Mouse (Mus musculus): Measurements from ENCODE around the gene Lrsam1. TPM values are rescaled to one million over a fixed set of nuclear protein-coding genes. Genes with fewer than 3 reads are reported as not detected.
"Not testable (repeated sequence)": the region's sequence is repeated elsewhere in the genome, so short reads cannot be mapped to it uniquely, and the experiment has no call there.

Lrsam1 gene
- polyA plus RNA-seq (2016; fragmentation: Nextera tagmentation; extraction: Ambion mirVana), result 3.5 and 4.4 TPM in 2 replicates

DNA sequence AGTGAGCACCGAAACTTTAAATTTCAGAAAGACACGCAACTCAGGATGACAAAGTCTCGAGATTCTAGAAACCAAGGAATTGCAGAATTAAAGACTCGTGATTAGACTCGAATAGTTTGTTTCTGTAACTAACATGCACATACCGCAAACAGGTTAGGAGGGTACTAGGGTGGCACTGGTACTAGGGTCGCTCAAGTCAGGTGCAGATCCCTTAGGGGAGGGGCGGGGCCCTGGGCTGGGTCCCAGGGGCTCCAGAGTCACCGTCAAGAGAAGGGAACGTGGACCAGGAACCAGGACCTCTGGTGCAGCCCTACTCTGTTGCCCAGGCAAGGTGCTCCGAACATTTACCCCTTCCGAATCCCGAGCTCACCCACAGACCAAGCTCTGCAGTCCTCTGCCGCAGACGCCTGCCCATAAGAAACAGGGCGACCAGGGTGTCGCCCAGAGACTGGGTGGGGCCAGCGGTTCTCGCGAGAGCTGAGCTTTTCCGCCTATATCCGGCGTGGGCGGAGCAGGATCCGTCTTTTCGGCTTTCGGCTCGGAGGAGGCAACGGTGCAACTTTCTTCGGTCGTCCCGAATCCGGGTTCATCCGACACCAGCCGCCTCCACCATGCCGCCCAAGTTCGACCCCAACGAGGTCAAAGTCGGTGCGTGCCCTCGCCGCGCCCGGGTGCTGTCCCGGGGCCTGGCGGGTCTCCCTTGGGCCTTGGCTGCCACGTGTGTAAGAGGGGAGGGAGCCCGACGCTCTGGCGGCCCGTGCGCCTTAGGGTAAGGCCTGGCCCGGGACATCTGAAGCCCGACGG lies at the start of gene Lrsam1, which contains the start of gene Rpl12:
Gene Lrsam1, minus strand, starts transcription at position 423 of the 804 bp plus-strand sequence.
Gene Rpl12, plus strand, starts transcription at position 368 of the 804 bp plus-strand sequence.
- Histone ChIP-seq H3K4me2 (peak within 1 kb of the TSS; percentile 96), H3K4me3 (peak within 1 kb of the TSS; percentile 86), H3K36me3 (peaks cover 35% of the 10 kb centered on the region), H3K27me3 (replicated peaks) (no peaks in the 10 kb centered on the region), H3K9me3 (replicated peaks) (no peaks in the 10 kb centered on the region), H3K4me1 (peaks cover 59% of the 10 kb centered on the region), H3K27ac (peak within 1 kb of the TSS; percentile 94), H3K9ac (peak within 1 kb of the TSS; percentile 94)
- WGBS (ENCODE audit: insufficient replicate concordance), result 3% methylated on average over 55 of the region's 55 CpGs
- ATAC-seq, result peak; percentile 85

- not testable (repeated sequence) for H3K4me2 ChIP-seq; H3K4me3 ChIP-seq; H3K4me1 ChIP-seq; H3K27me3 ChIP-seq (replicated peaks); H3K27ac ChIP-seq; H3K9ac ChIP-seq; H3K9me3 ChIP-seq (replicated peaks); H3K36me3 ChIP-seq; ATAC-seq
- 67% methylated on average over 4 of the region's 4 CpGs for WGBS (ENCODE audit: insufficient replicate concordance)
Measured at GRCm38 (mm10) chr2:33009055-33009454, 47.6 kb upstream of the Lrsam1 start.

DNA sequence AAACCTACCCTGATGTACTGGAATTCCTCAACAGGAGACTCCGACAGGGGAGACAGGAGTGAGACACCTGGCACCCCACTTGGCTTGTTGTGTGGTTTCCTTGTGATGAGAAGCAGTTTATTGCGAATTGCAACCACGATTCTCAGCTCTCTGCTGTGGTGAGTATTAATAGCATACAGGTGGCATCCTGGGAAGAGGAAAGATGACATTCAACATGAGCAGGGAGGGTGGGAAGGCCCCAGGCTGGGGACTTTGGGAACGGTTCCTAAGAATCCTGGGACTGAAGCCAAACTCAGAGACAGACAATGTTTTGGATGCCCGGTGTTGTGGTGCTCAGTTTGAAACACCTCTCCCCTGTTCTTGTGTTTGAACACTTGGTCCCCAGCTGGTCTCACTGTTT lies 43.6 kb upstream of the Lrsam1 start:
- 59% methylated on average over 5 of the region's 5 CpGs for WGBS (ENCODE audit: insufficient replicate concordance)
- no peak for ATAC-seq

DNA sequence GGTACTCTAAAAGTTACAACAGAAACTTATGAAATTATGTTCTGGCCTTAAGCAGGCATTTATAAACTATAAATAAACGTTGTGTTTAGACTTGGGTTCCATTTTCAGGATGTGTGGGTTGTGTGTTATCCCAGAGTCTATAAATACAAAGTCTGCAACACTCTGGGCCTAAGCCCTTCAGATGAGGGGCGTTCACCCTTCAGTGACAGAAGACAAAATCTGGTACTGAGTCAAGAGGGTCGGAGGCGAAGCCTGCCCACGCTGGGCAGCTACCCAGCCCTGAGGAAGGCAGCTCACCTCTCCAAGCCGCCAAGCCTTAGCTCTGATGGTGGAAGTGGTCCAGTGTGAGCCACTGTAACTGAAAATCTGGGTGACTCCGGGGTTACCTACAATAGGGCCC lies 40.7 kb upstream of the Lrsam1 start:
- no peak for ATAC-seq
- Histone ChIP-seq H3K4me3 (no peak overlapping the region), H3K4me1 (no peaks in the 10 kb centered on the region), H3K9me3 (replicated peaks) (no peaks in the 10 kb centered on the region), H3K27ac (no peak overlapping the region), H3K36me3 (no peaks in the 10 kb centered on the region), H3K4me2 (no peak overlapping the region), H3K27me3 (replicated peaks) (no peaks in the 10 kb centered on the region; the same call in 1 of the 2 replicates), H3K9ac (no peak overlapping the region)
- 65% methylated on average over 7 of the region's 7 CpGs for WGBS (ENCODE audit: insufficient replicate concordance)

More for the DNA sequence above, 43.6 kb upstream of the Lrsam1 start:
- no peaks in the 10 kb centered on the region for H3K9me3 ChIP-seq (replicated peaks)
- H3K4me2 ChIP-seq, result no peak overlapping the region
- no peak overlapping the region for H3K4me3 ChIP-seq
- H3K36me3 ChIP-seq, result no peaks in the 10 kb centered on the region
- H3K4me1 ChIP-seq, result no peaks in the 10 kb centered on the region
- H3K27me3 ChIP-seq (replicated peaks), result no peaks in the 10 kb centered on the region; the same call in 1 of the 2 replicates
- no peak overlapping the region for H3K9ac ChIP-seq
- H3K27ac ChIP-seq, result no peak overlapping the region

DNA sequence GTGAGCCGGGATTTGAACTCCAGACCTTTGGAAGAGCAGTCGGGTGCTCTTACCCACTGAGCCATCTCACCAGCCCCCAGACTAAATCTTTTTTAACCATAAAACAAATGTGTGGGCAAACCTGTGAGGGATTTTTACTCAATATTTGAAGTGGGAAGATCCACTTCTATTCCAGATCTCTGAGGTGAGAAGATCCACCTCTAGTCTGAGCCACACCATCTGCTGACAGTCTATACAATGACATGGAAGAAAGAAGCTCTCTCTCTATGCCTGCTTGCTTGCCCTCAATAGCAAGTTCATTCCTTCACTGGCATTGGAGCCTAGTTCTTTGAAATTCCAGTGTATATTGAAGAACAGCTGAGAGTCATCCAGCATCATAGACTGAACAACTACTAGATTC lies 38.3 kb upstream of the Lrsam1 start:
- Histone ChIP-seq H3K27ac (no peak overlapping the region), H3K9ac (no peak overlapping the region), H3K36me3 (no peaks in the 10 kb centered on the region), H3K4me1 (no peaks in the 10 kb centered on the region), H3K9me3 (replicated peaks) (no peaks in the 10 kb centered on the region), H3K4me2 (no peak overlapping the region), H3K27me3 (replicated peaks) (no peaks in the 10 kb centered on the region), H3K4me3 (no peak overlapping the region)
- 73% methylated on average over 2 of the region's 2 CpGs for WGBS (ENCODE audit: insufficient replicate concordance)
- no peak for ATAC-seq

DNA sequence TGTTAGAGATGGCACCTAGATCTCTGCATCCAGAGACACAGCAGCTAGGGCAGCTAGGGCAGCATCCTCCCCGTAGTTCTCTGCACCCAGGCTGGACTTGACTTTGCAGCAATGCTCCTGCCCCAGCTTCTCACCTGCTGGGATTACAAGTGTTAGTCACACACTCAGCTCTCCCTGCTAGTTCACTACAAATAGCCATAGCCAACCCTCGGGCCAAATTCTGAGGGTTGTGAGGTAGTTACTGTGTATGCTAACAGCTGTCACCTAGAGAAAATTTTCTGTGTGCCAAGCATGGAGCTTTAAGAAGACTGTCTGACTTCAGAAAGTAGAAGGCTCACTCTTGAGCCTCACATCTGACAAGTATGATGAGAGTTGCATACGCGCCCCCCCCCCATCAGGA lies 36.4 kb upstream of the Lrsam1 start:
- no peak overlapping the region for H3K4me2 ChIP-seq
- H3K4me3 ChIP-seq, result no peak overlapping the region
- no peaks in the 10 kb centered on the region for H3K36me3 ChIP-seq
- H3K4me1 ChIP-seq, result no peaks in the 10 kb centered on the region
- H3K27me3 ChIP-seq (replicated peaks), result no peaks in the 10 kb centered on the region
- no peak overlapping the region for H3K9ac ChIP-seq
- ATAC-seq, result no peak
- no peaks in the 10 kb centered on the region for H3K9me3 ChIP-seq (replicated peaks)
- 68% methylated on average over 4 of the region's 4 CpGs for WGBS (ENCODE audit: insufficient replicate concordance)
- H3K27ac ChIP-seq, result no peak overlapping the region

- 52% methylated on average over 6 of the region's 6 CpGs for WGBS (ENCODE audit: insufficient replicate concordance)
- Histone ChIP-seq H3K27me3 (replicated peaks) (no peaks in the 10 kb centered on the region; the same call in 1 of the 2 replicates), H3K36me3 (no peaks in the 10 kb centered on the region), H3K27ac (no peak overlapping the region), H3K4me2 (no peak overlapping the region), H3K4me1 (no peaks in the 10 kb centered on the region), H3K4me3 (no peak overlapping the region), H3K9ac (no peak overlapping the region), H3K9me3 (replicated peaks) (no peaks in the 10 kb centered on the region)
- no peak for ATAC-seq
Measured at GRCm38 (mm10) chr2:32997081-32997480, 35.7 kb upstream of the Lrsam1 start.

DNA sequence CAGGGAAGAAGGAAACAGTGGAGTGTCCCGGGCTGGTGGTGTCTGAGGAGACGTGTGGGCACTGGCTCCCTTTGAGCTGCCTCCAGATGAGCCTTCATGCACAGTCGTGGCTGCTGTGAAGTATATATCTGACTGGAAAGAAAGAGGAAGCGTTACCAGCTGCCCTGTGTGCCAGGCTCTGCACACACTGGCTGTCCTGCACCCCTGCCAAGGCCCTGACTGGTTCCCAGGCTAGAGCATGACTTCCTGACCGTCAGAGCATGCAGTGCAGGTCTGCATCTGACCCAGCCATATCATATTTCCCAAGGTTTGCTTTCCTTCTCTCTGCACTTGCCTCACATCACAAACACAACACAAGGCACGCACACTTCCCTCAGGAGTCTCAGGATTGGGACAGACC lies 30.7 kb upstream of the Lrsam1 start:
- no peak for ATAC-seq
- Histone ChIP-seq H3K4me3 (no peak overlapping the region), H3K27me3 (replicated peaks) (no peaks in the 10 kb centered on the region; the same call in 1 of the 2 replicates), H3K9ac (no peak overlapping the region), H3K4me2 (no peak overlapping the region), H3K4me1 (no peaks in the 10 kb centered on the region), H3K9me3 (replicated peaks) (no peaks in the 10 kb centered on the region), H3K36me3 (no peaks in the 10 kb centered on the region), H3K27ac (no peak overlapping the region)
- 47% methylated on average over 6 of the region's 6 CpGs for WGBS (ENCODE audit: insufficient replicate concordance)

DNA sequence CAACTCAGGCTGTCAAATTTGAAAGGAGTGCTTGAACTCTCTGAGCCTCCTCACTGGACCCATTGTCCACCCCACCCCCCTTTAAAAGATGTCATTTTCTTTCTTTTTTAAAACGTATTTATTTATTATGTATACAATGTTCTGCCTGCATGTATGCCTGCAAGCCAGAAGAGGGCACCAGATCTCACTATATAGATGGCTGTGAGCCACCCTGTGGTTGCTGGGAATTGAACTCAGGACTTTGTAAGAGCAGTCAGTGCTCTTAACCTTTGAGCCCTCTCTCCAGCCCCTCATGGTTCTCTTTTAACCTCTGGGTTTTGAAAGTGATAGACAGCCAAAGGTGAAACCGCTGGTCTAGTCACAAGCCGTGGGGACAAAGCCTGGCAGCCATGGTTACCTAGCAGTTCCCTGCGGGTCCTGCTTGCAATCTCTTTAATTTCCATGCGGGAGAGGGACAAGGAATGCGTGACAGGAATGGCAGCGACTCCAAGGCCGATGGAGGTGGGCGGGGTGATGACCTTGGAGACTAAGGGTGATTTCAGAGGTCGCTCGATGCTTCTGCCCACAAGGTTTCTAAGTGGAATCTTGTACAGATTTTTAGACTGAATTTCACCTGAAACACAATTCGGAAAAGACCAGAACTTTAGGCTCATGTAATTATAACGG lies 28.9 kb upstream of the Lrsam1 start:
- Histone ChIP-seq H3K36me3 (no peaks in the 10 kb centered on the region), H3K9me3 (replicated peaks) (no peaks in the 10 kb centered on the region), H3K27me3 (replicated peaks) (no peaks in the 10 kb centered on the region; the same call in 1 of the 2 replicates), H3K4me1 (no peaks in the 10 kb centered on the region), H3K9ac (no peak overlapping the region), H3K4me3 (no peak overlapping the region), H3K4me2 (no peak overlapping the region), H3K27ac (no peak overlapping the region)
- 51% methylated on average over 13 of the region's 13 CpGs for WGBS (ENCODE audit: insufficient replicate concordance)
- no peak for ATAC-seq

GRCm38 (mm10) chr2:32989376-32989775 lies 28.0 kb upstream of the Lrsam1 start:
- ATAC-seq, result no peak
- H3K27ac ChIP-seq, result no peak overlapping the region
- H3K4me2 ChIP-seq, result no peak overlapping the region
- H3K9ac ChIP-seq, result 0 out of 2 replicates have a peak overlapping the region, but pooled peaks have one; percentile 1
- H3K36me3 ChIP-seq, result no peaks in the 10 kb centered on the region
- peaks cover 4% of the 10 kb centered on the region for H3K27me3 ChIP-seq (replicated peaks)
- H3K4me3 ChIP-seq, result no peak overlapping the region
- no peaks in the 10 kb centered on the region for H3K4me1 ChIP-seq
- WGBS (ENCODE audit: insufficient replicate concordance), result 62% methylated on average over 3 of the region's 3 CpGs
- H3K9me3 ChIP-seq (replicated peaks), result no peaks in the 10 kb centered on the region

GRCm38 (mm10) chr2:32985844-32986243 lies 24.4 kb upstream of the Lrsam1 start:
- no peaks in the 10 kb centered on the region for H3K36me3 ChIP-seq
- H3K4me1 ChIP-seq, result peaks cover 17% of the 10 kb centered on the region
- no peak overlapping the region for H3K9ac ChIP-seq
- 64% methylated on average over 8 of the region's 8 CpGs for WGBS (ENCODE audit: insufficient replicate concordance)
- no peaks in the 10 kb centered on the region for H3K9me3 ChIP-seq (replicated peaks)
- H3K27me3 ChIP-seq (replicated peaks), result peaks cover 12% of the 10 kb centered on the region
- no peak overlapping the region for H3K27ac ChIP-seq
- H3K4me3 ChIP-seq, result no peak overlapping the region
- no peak for ATAC-seq
- no peak overlapping the region for H3K4me2 ChIP-seq

DNA sequence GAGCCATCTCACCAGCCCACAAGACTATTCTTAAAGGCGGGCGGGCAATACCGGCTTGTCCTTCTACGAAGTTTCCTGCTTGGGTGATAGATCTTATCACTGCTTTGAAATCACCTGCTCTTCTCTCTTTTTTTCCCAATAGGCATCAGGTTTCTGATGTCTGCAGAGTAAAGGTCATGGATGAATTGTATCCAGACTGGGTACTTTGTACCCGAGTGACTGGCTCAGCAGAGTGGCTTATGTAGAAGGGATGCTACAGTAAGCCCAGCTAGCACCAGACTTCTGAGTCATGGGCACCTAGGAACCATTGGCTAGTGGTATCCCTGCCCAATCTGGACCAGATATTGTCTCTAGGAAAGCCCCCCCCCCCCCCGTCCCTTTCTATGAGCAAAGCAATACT lies 22.2 kb upstream of the Lrsam1 start:
- peaks cover 12% of the 10 kb centered on the region for H3K27me3 ChIP-seq (replicated peaks)
- H3K4me3 ChIP-seq, result no peak overlapping the region
- no peaks in the 10 kb centered on the region for H3K36me3 ChIP-seq
- no peak overlapping the region for H3K4me2 ChIP-seq
- peaks cover 37% of the 10 kb centered on the region for H3K4me1 ChIP-seq
- 48% methylated on average over 6 of the region's 6 CpGs for WGBS (ENCODE audit: insufficient replicate concordance)
- H3K27ac ChIP-seq, result no peak overlapping the region
- no peak for ATAC-seq
- no peaks in the 10 kb centered on the region for H3K9me3 ChIP-seq (replicated peaks)
- no peak overlapping the region for H3K9ac ChIP-seq

Measured in liver, embryonic 12.5 days (tissue).